Mouse (Mus musculus) cerebellum, adult 2 months (tissue): ENCODE data around the gene Eomes.

Experiments used
- CTCF ChIP-seq: fragments of 200-500 bp; IDR thresholded peaks from 2 replicates; pipeline ENCODE4 v1.5.1; 2011; ENCODE audit warnings: low read depth, mild to moderate bottlenecking, control low read depth, low read length, moderate library complexity, borderline replicate concordance; ENCODE audit not compliant: insufficient read depth
- POLR2A ChIP-seq: fragments of 200-500 bp; IDR thresholded peaks from 2 replicates; pipeline ENCODE4 v1.6.1; 2011; ENCODE audit warnings: low read length, control low read depth, borderline replicate concordance; ENCODE audit not compliant: insufficient read depth

- TF ChIP-seq CTCF (no peak), POLR2A (no peak)
Observed at GRCm38 (mm10) chr9:118488896-118489578, 11.0 kb downstream of the Eomes start.
